Mouse (Mus musculus) left cerebral cortex, adult 11 months (tissue): ENCODE measurements around the gene Acadvl.
"Not testable (repeated sequence)": the region's sequence is repeated elsewhere in the genome, so short reads cannot be mapped to it uniquely, and the experiment has no call there.

Experiments used
- DNase-seq: peaks from one replicate; pipeline ENCODE4 v3.0.0; 2022; ENCODE audit warnings: low spot score

The Acadvl gene

GRCm38 (mm10) chr11:70027397-70027796 lies 12.2 kb upstream of the Acadvl start:
- DNase-seq = no peak

- DNase-seq = no peak
Measured at GRCm38 (mm10) chr11:70026689-70027088, 11.5 kb upstream of the Acadvl start.

- DNase-seq = no peak
Measured at GRCm38 (mm10) chr11:70024151-70024514, 8.9 kb upstream of the Acadvl start.

GRCm38 (mm10) chr11:70023481-70024150 lies 8.4 kb upstream of the Acadvl start:
- no peak for DNase-seq

- DNase-seq = peak; percentile 98
Measured at GRCm38 (mm10) chr11:70021264-70022132, 6.3 kb upstream of the Acadvl start.

- DNase-seq = peak; percentile 79
Measured at GRCm38 (mm10) chr11:70020731-70021263, 5.6 kb upstream of the Acadvl start.

GRCm38 (mm10) chr11:70020022-70020631 lies 4.9 kb upstream of the Acadvl start:
- no peak for DNase-seq

- no peak for DNase-seq
Measured at GRCm38 (mm10) chr11:70019495-70020021, 4.3 kb upstream of the Acadvl start.

GRCm38 (mm10) chr11:70018131-70018990 lies 3.1 kb upstream of the Acadvl start:
- DNase-seq = no peak

GRCm38 (mm10) chr11:70017199-70017767 lies 2.1 kb upstream of the Acadvl start:
- no peak for DNase-seq

GRCm38 (mm10) chr11:70016669-70017068 lies 1.5 kb upstream of the Acadvl start, which contains the start of gene Dlg4:
Dlg4 (plus strand) TSS chr11:70016942.
- DNase-seq = no peak

GRCm38 (mm10) chr11:70016177-70016576 lies 966 bp upstream of the Acadvl start:
- not testable (repeated sequence) for DNase-seq

GRCm38 (mm10) chr11:70015677-70016076 lies 466 bp upstream of the Acadvl start:
- no peak for DNase-seq

GRCm38 (mm10) chr11:70014051-70014450 lies 1.2 kb downstream of the Acadvl start:
- DNase-seq = no peak

GRCm38 (mm10) chr11:70013408-70013807 lies 1.8 kb downstream of the Acadvl start:
- no peak for DNase-seq

GRCm38 (mm10) chr11:70012931-70013330 lies 2.3 kb downstream of the Acadvl start:
- no peak for DNase-seq

- no peak for DNase-seq
Measured at GRCm38 (mm10) chr11:70010961-70011360, 4.2 kb downstream of the Acadvl start.

GRCm38 (mm10) chr11:70010548-70010947 lies 4.7 kb downstream of the Acadvl start:
- DNase-seq = no peak

- DNase-seq = no peak
Measured at GRCm38 (mm10) chr11:70010033-70010432, 5.2 kb downstream of the Acadvl start.

GRCm38 (mm10) chr11:70005521-70005920 lies 9.7 kb downstream of the Acadvl start:
- DNase-seq = no peak

GRCm38 (mm10) chr11:70002471-70002870 lies 12.7 kb downstream of the Acadvl start:
- no peak for DNase-seq
